Mouse (Mus musculus) heart, embryonic 11.5 days (tissue): ENCODE measurements around the gene Unc45a. TPM values are rescaled to one million over a fixed set of nuclear protein-coding genes. Genes with fewer than 3 reads are reported as not detected.
A peak's percentile ranks its signal among the peaks of the same experiment; 100 is the strongest.

Experiments
- ATAC-seq: fragments of 200-750 bp; cut with Nextera tagmentation; replicated peaks from 2 replicates; pipeline ENCODE4 v1.8.0; 2017; ENCODE audit warnings: moderate library complexity; ENCODE audit not compliant: insufficient number of reproducible peaks, low FRiP score, low TSS enrichment
- H3K27ac ChIP-seq: fragments of 300-500 bp; sonication (generic); 2 replicates; pipeline ENCODE4 v1.5.1; 2014; ENCODE audit warnings: mild to moderate bottlenecking, low read depth, low read length
- H3K27me3 ChIP-seq: fragments of 300-500 bp; sonication (generic); 2 replicates; pipeline ENCODE4 v1.6.1; 2014; ENCODE audit warnings: mild to moderate bottlenecking, low read length, mixed read lengths; ENCODE audit not compliant: control insufficient read depth, insufficient read depth
- H3K36me3 ChIP-seq: fragments of 300-500 bp; sonication (generic); 2 replicates; pipeline ENCODE4 v1.6.1; 2014; ENCODE audit warnings: mild to moderate bottlenecking, low read length, moderate library complexity, mixed read lengths; ENCODE audit not compliant: control insufficient read depth, insufficient read depth
- H3K4me1 ChIP-seq: fragments of 300-500 bp; sonication (generic); 2 replicates; pipeline ENCODE4 v1.6.1; 2014; ENCODE audit warnings: low read length; ENCODE audit not compliant: control insufficient read depth, insufficient read depth
- H3K4me2 ChIP-seq: fragments of 300-500 bp; sonication (generic); 2 replicates; pipeline ENCODE4 v1.6.1; 2014; ENCODE audit warnings: mild to moderate bottlenecking, moderate library complexity
- H3K4me3 ChIP-seq: fragments of 300-500 bp; sonication (generic); 2 replicates; pipeline ENCODE4 v1.5.1; 2014; ENCODE audit warnings: low read depth, low read length
- H3K9ac ChIP-seq: fragments of 300-500 bp; sonication (generic); 2 replicates; pipeline ENCODE4 v1.6.1; 2014; ENCODE audit warnings: mild to moderate bottlenecking, low read depth, low read length, moderate library complexity
- H3K9me3 ChIP-seq: fragments of 300-500 bp; sonication (generic); replicated peaks from 2 replicates; pipeline ENCODE4 v1.6.1; 2016; ENCODE audit warnings: low read length; ENCODE audit not compliant: control insufficient read depth
- WGBS: fragments of 180-500 bp; shearing (Covaris S2); extraction: QIAGEN DNeasy Blood & Tissue Kit; methylation state at CpG from one replicate; pipeline ENCODE4 v1.1.7; 2014; ENCODE audit not compliant: insufficient replicate concordance; 5-methylcytosine and 5-hydroxymethylcytosine counted together
- polyA plus RNA-seq: library from polyadenylated mRNA; unstranded; fragments of >200 nt; fragmentation: Nextera tagmentation; extraction: Ambion mirVana; gene quantifications from 2 replicates; pipeline ENCODE4 v1.2.1, GENCODE M21; 2014

Gene Unc45a
- polyA plus RNA-seq, 1 experiment from 2014 or later, result 11.3 TPM

DNA sequence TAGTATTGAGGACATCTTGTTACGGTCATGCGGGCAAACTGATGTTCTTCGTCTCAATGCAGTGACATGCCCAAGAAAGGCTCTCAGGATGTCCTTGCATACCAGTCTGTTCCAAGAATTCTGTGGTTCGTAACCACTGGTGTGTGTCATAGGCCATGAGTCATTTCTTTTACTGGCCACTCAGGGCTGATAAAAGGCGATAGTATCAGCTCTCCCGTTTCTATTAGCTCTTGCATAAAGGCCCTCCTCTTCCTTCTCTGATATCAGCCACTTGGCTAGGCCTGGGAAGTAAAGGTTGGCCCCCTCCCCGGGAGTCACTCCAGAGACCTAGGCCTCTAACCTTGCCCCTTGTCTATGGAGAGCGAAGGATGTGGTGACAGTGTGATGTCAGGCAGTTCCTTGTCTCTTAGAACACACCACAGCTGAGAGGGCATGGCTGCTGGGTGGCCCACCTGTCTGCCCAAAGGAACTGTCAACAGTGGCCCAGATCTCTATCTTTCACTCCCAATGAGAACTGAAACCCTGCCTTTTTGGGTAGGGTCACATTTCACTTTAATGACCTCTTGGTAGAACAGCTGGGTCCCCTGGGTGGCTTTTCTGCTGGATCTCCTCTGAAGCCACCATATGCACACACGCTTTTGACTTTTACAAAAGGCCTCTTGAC lies 34.7 kb upstream of the Unc45a start:
- no peak for ATAC-seq
- Histone ChIP-seq H3K27me3 (peaks cover 2% of the 10 kb centered on the region; the same call in 1 of the 2 replicates), H3K4me3 (no peak overlapping the region; the same call in 1 of the 2 replicates), H3K9me3 (no peaks in the 10 kb centered on the region), H3K36me3 (no peaks in the 10 kb centered on the region), H3K4me1 (peaks cover 6% of the 10 kb centered on the region; the same call in 1 of the 2 replicates), H3K9ac (no peak overlapping the region), H3K4me2 (no peak overlapping the region), H3K27ac (no peak overlapping the region)
- 43% methylated on average over 9 of the region's 9 CpGs for WGBS

DNA sequence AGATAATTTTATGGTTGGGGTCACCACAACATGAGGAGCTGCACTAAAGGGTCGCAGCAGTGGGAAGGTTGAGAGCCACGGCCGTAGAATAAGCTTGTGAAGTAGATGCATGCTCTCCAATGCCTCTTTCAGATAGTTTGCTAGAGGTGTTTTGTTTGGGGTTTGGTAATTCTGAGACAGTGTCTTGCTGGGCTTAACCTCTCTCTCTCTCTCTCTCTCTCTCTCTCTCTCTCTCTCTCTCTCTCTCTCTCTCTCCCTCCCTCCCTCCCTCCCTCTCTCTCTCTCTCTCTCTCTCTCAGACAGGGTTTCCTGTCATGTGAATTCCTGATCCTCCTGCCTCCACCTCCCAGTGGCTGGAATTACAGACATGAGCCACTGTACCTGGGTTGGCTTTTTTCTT lies 33.9 kb upstream of the Unc45a start:
- Histone ChIP-seq H3K27ac (no peak overlapping the region), H3K36me3 (no peaks in the 10 kb centered on the region), H3K4me3 (no peak overlapping the region; the same call in 1 of the 2 replicates), H3K27me3 (peaks cover 2% of the 10 kb centered on the region; the same call in 1 of the 2 replicates), H3K4me2 (no peak overlapping the region), H3K9me3 (no peaks in the 10 kb centered on the region), H3K9ac (no peak overlapping the region), H3K4me1 (peaks cover 12% of the 10 kb centered on the region)
- 84% methylated on average over 3 of the region's 3 CpGs for WGBS
- ATAC-seq, result no peak

DNA sequence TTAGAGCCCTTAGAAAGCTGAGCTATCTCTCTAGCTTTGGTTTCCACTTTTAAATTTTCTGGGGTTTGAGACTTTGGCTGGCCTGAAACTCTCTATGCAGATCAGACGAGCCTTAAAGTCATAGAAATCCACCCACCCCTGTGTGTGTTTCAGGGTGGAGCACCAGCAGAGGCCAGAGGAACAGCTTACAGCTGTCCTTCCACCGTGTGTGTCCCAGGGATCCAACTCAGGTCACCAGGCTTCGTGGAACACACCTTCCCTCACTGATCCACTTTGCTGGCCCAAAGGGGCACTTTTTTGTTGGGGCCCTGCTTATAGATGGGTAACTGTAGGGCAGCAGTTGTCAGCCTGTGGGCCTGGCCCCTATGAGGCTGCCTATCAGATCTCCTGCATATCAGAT lies 33.5 kb upstream of the Unc45a start:
- 57% methylated on average over 3 of the region's 3 CpGs for WGBS

DNA sequence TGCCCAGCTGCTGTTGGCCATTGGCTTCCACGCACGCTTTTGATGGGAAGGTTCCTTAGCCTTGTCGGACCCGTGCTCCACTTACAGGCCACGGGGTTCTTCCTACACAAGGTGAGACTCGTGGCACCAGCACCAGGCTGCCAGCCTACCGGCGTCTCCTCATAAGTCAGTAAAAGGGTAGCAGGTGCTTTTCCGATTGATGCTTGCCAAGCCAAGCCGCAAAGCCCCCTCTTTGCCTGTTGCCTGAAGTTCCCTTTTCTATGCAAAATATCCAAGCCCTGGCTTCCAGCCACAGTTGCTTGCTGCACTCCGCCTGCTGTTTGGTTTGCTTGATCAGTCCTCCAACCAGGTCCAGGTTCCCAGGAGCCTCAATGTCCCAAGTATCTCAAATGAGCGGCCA lies 33.0 kb upstream of the Unc45a start:
- Histone ChIP-seq H3K36me3 (no peaks in the 10 kb centered on the region), H3K4me1 (peaks cover 18% of the 10 kb centered on the region), H3K4me2 (no peak overlapping the region), H3K9me3 (no peaks in the 10 kb centered on the region), H3K27me3 (peaks cover 2% of the 10 kb centered on the region; the same call in 1 of the 2 replicates), H3K27ac (no peak overlapping the region), H3K9ac (no peak overlapping the region), H3K4me3 (no peak overlapping the region)
- ATAC-seq, result no peak
- WGBS, result 83% methylated on average over 12 of the region's 12 CpGs

More for the DNA sequence above, 33.5 kb upstream of the Unc45a start:
- H3K9ac ChIP-seq, result no peak overlapping the region
- H3K4me2 ChIP-seq, result no peak overlapping the region
- ATAC-seq, result no peak
- no peaks in the 10 kb centered on the region for H3K9me3 ChIP-seq
- H3K4me3 ChIP-seq, result no peak overlapping the region
- H3K27me3 ChIP-seq, result peaks cover 2% of the 10 kb centered on the region; the same call in 1 of the 2 replicates
- H3K4me1 ChIP-seq, result peaks cover 17% of the 10 kb centered on the region
- H3K36me3 ChIP-seq, result no peaks in the 10 kb centered on the region
- H3K27ac ChIP-seq, result no peak overlapping the region

DNA sequence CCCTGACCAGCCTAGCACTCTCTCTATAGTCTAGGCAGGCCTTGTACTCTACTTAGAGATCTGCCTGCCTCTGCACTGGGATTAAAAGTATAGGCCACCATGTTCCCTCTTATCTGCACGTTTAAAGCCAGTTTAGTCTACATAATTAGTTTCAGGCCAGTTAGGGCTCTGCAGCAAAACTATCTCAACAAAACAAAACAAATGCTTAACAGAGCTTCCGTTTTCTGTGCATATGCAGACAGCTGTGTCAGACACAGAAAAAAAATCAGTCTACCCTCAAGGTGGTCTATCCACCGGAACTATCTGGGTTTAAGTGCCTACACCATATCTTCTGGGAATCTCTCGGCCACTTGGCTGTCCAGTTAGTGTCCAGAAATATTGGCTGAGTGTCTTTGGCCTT lies 32.5 kb upstream of the Unc45a start:
- ATAC-seq, result no peak
- H3K4me3 ChIP-seq, result no peak overlapping the region
- H3K36me3 ChIP-seq, result peaks cover under 1% of the 10 kb centered on the region; the same call in 1 of the 2 replicates
- peaks cover 19% of the 10 kb centered on the region for H3K4me1 ChIP-seq
- H3K9ac ChIP-seq, result no peak overlapping the region
- WGBS, result 75% methylated on average over 4 of the region's 4 CpGs
- peaks cover 2% of the 10 kb centered on the region; the same call in 1 of the 2 replicates for H3K27me3 ChIP-seq
- H3K27ac ChIP-seq, result no peak overlapping the region
- no peaks in the 10 kb centered on the region for H3K9me3 ChIP-seq
- no peak overlapping the region for H3K4me2 ChIP-seq

DNA sequence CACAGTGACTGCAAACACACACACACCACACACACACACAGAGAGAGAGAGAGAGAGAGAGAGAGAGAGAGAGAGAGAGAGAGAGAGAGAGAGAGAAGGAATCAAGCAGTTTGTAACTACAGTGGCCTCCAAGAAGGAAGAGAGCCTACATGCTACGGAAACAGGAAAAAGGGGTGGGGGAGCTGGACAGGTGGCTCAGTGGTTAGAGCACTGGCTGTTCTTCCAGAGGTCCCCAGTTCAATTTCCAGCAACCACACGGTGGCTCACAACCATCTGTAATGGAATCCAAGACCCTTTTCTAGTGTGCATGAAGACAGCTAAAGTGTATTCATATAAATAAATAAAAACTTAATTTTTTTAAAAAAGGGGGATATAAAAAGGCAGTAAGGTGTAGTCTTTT lies 31.9 kb upstream of the Unc45a start:
- no peak overlapping the region for H3K9ac ChIP-seq
- 42% methylated on average over 2 of the region's 2 CpGs for WGBS

DNA sequence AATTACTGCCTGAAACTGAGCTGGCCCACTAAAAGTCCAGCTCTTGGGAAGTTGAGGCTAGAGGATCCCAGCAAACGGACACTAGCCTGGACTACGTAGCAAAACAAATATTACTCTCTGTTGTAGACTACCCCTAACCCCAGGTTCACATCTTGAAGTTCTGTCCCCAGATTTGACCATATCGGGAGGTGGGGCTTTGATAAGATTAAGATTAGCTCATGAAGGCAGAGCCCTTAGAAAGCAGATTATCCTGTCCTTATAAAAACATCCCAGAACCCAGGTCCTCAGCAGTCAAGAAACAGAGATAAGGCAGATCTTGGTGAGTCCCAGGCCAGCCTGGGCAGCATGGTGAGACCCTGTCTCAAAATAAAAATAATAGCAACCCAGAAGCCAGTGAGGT lies 31.4 kb upstream of the Unc45a start:
- Histone ChIP-seq H3K4me3 (no peak overlapping the region), H3K4me1 (peaks cover 20% of the 10 kb centered on the region), H3K36me3 (peaks cover 8% of the 10 kb centered on the region; the same call in 1 of the 2 replicates), H3K4me2 (no peak overlapping the region), H3K9me3 (no peaks in the 10 kb centered on the region), H3K9ac (no peak overlapping the region), H3K27ac (no peak overlapping the region), H3K27me3 (peaks cover 2% of the 10 kb centered on the region; the same call in 1 of the 2 replicates)
- no peak for ATAC-seq
- 43% methylated on average over 3 of the region's 3 CpGs for WGBS

More for the DNA sequence above, 31.9 kb upstream of the Unc45a start:
- ATAC-seq, result no peak
- H3K4me1 ChIP-seq, result peaks cover 20% of the 10 kb centered on the region
- H3K27me3 ChIP-seq, result peaks cover 2% of the 10 kb centered on the region; the same call in 1 of the 2 replicates
- no peak overlapping the region for H3K4me3 ChIP-seq
- peaks cover 7% of the 10 kb centered on the region; the same call in 1 of the 2 replicates for H3K36me3 ChIP-seq
- no peak overlapping the region for H3K27ac ChIP-seq
- H3K4me2 ChIP-seq, result no peak overlapping the region
- H3K9me3 ChIP-seq, result no peaks in the 10 kb centered on the region

DNA sequence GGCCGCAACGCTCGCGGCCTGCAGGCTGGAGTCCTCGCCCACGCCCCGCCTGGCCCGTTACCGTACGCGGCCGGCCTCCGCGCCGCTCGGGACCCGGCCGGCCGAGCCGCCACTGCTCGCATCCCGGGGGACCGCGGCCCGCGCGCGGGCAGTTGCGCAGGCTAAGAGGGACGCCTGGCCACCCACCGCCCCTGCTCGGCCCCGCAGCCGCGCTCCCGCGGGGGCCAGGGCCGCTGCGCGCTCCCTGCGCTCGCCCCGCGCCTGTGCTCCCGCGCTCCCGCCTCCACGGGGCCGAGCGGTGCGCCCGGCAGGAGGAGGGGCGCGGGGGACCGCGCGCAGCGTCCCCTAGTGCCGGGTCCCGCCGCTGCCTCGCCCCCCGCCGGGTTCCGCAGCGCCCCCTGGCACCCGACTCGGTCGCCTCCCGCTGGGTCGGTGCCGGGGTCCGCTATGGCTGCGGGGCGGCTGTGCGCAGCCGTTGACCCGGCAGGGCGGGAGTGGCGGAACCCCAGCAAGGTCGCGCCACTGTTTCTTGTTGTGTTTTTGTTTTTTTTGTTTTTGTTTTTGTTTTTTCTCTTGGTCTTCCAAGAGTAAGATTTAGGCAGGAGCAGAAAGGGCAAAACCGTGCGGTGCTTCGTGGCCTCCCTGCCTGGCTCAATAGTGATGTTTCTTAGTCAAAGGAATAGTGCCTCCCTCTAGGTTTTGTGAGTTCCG lies 30.4 kb upstream of the Unc45a start, which contains the start of gene Man2a2:
Man2a2 (minus strand) TSS at position 335 of the 711 bp plus-strand sequence.
- Histone ChIP-seq H3K27me3 (peaks cover 2% of the 10 kb centered on the region; the same call in 1 of the 2 replicates), H3K27ac (peak within 1 kb of the TSS; percentile 65), H3K4me2 (peak within 1 kb of the TSS; percentile 82), H3K4me1 (peaks cover 20% of the 10 kb centered on the region), H3K36me3 (peaks cover 15% of the 10 kb centered on the region; the same call in 1 of the 2 replicates), H3K9ac (peak within 1 kb of the TSS; percentile 85), H3K4me3 (peak within 1 kb of the TSS; percentile 87), H3K9me3 (no peaks in the 10 kb centered on the region)
- ATAC-seq, result peak; percentile 36; the same call in 1 of the 2 replicates
- WGBS, result under 1% methylated on average over 75 of the region's 86 CpGs
